Mouse (Mus musculus): ENCODE measurements around the gene Alox15. TPM values are rescaled to one million over a fixed set of nuclear protein-coding genes. Genes with fewer than 3 reads are reported as not detected.

Alox15 gene
- total and polyA plus RNA-seq, 3 experiments, result not detected

GRCm38 (mm10) chr11:70309341-70309740 is 42.5 kb downstream of the Alox15 start:
- peak; percentile 54 for DNase-seq (ENCODE audit: extremely low read depth)
- Histone ChIP-seq H3K36me3 (replicated peaks in 1 of 2; ENCODE audit: control insufficient read depth in 1 of 2, insufficient read depth in 1 of 2, low read length in 1 of 2) (no peaks in the 10 kb centered on the region), H3K4me2 (ENCODE audit: insufficient read depth, low read depth, poor library complexity, severe bottlenecking) (no peak overlapping the region), H3K27me3 (replicated peaks) (peaks cover 62% of the 10 kb centered on the region), H3K27ac (ENCODE audit: insufficient read depth, low read depth) (no peak overlapping the region), H3K4me1 (ENCODE audit: control insufficient read depth in 1 of 2, insufficient read depth in 2 of 2) (peaks cover 3 to 5% of the 10 kb centered on the region in 2 experiments; a peak in 3 of 4 replicates), H3K9ac (ENCODE audit: insufficient read depth, low read depth) (no peak overlapping the region), H3K4me3 (replicated peaks in 1 of 3; ENCODE audit: low read depth in 2 of 3, low read length in 2 of 3, poor library complexity in 1 of 3) (no peak overlapping the region), H3K79me2 (replicated peaks; ENCODE audit: control insufficient read depth, extremely low read depth, insufficient read depth, poor library complexity, severe bottlenecking) (no peaks in the 10 kb centered on the region), H3K9me3 (replicated peaks; ENCODE audit: low read length) (peaks cover 3% of the 10 kb centered on the region)
- TF ChIP-seq EP300 (IDR thresholded peaks at IDR 0.05; ENCODE audit: low read length) (no peak), SMC3 (IDR thresholded peaks at IDR 0.05; ENCODE audit: low read depth, low read length) (peak; percentile 45), RAD21 (IDR thresholded peaks at IDR 0.05; ENCODE audit: low read depth, low read length) (peak; percentile 44), HCFC1 (IDR thresholded peaks at IDR 0.05; ENCODE audit: low read depth, low read length) (no peak), ZNF384 (IDR thresholded peaks at IDR 0.05; ENCODE audit: low read depth, low read length) (no peak), ETS1 (conservative IDR thresholded peaks at IDR 0.05; ENCODE audit: low read depth, low read length) (no peak), USF1 (IDR thresholded peaks at IDR 0.05; ENCODE audit: low read depth, low read length) (no peak), MAZ (IDR thresholded peaks at IDR 0.05; ENCODE audit: low read depth, low read length) (no peak), E2F4 (IDR thresholded peaks at IDR 0.05; ENCODE audit: insufficient replicate concordance, low read depth, low read length) (no peak), MAFK (IDR thresholded peaks at IDR 0.05; ENCODE audit: insufficient replicate concordance, low read length) (no peak), USF2 (conservative IDR thresholded peaks at IDR 0.05; ENCODE audit: low read depth, low read length) (no peak), IRF4 (IDR thresholded peaks at IDR 0.05; ENCODE audit: low read depth, low read length) (no peak), CTCF (conservative IDR thresholded peaks at IDR 0.05 in 1 of 2, IDR thresholded peaks at IDR 0.05 in 1 of 2; ENCODE audit: low read depth in 2 of 2, low read length in 2 of 2) (peak; percentile 83 to 97), TBP (conservative IDR thresholded peaks at IDR 0.05; ENCODE audit: low read depth, low read length) (no peak), MAX (IDR thresholded peaks at IDR 0.05; ENCODE audit: low read length) (no peak), ZMIZ1 (IDR thresholded peaks at IDR 0.05; ENCODE audit: low read depth, low read length) (no peak), POLR2AphosphoS2 (IDR thresholded peaks at IDR 0.05; ENCODE audit: low read depth, low read length) (no peak), KAT2A (IDR thresholded peaks at IDR 0.05; ENCODE audit: insufficient replicate concordance, low read length) (no peak)
- in situ Hi-C loops (cut with MboI; ENCODE audit: low pct_ligation_motif_present, low pct_unique_long_range_greater_than_20kb, low sequenced_read_pairs), result no loop called here
- dilution Hi-C loops (cut with MboI; ENCODE audit: extremely low pct_ligation_motif_present, extremely low pct_unique_long_range_greater_than_20kb, low sequenced_read_pairs), result no loop called here

- Histone ChIP-seq H3K27ac (ENCODE audit: insufficient read depth, low read depth) (no peak overlapping the region), H3K36me3 (replicated peaks in 1 of 2; ENCODE audit: control insufficient read depth in 1 of 2, insufficient read depth in 1 of 2, low read length in 1 of 2) (no peaks in the 10 kb centered on the region), H3K4me3 (replicated peaks in 1 of 3; ENCODE audit: low read depth in 2 of 3, low read length in 2 of 3, poor library complexity in 1 of 3) (no peak overlapping the region), H3K4me2 (ENCODE audit: insufficient read depth, low read depth, poor library complexity, severe bottlenecking) (no peak overlapping the region), H3K79me2 (replicated peaks; ENCODE audit: control insufficient read depth, extremely low read depth, insufficient read depth, poor library complexity, severe bottlenecking) (no peaks in the 10 kb centered on the region), H3K4me1 (ENCODE audit: control insufficient read depth in 1 of 2, insufficient read depth in 2 of 2) (peaks cover 3 to 5% of the 10 kb centered on the region in 2 experiments; a peak in 3 of 4 replicates), H3K27me3 (replicated peaks) (peaks cover 63% of the 10 kb centered on the region), H3K9me3 (replicated peaks; ENCODE audit: low read length) (peaks cover 3% of the 10 kb centered on the region), H3K9ac (ENCODE audit: insufficient read depth, low read depth) (no peak overlapping the region)
- dilution Hi-C loops (cut with MboI; ENCODE audit: extremely low pct_ligation_motif_present, extremely low pct_unique_long_range_greater_than_20kb, low sequenced_read_pairs), result no loop called here
- in situ Hi-C loops (cut with MboI; ENCODE audit: low pct_ligation_motif_present, low pct_unique_long_range_greater_than_20kb, low sequenced_read_pairs), result no loop called here
- peak; percentile 20 for DNase-seq (ENCODE audit: extremely low read depth)
- TF ChIP-seq ZC3H11A (IDR thresholded peaks at IDR 0.05; ENCODE audit: low read depth, low read length), result no peak
- TF ChIP-seq CTCF (conservative IDR thresholded peaks at IDR 0.05 in 1 of 2, IDR thresholded peaks at IDR 0.05 in 1 of 2; ENCODE audit: low read depth in 2 of 2, low read length in 2 of 2), result peak; percentile 30 to 58; a peak in 2 of 4 replicates
Observed at GRCm38 (mm10) chr11:70308296-70308695, 43.5 kb downstream of the Alox15 start.

All from CH12.LX (cell line).